Mouse (Mus musculus): Measurements from ENCODE around the gene Trim30d. TPM values are rescaled to one million over a fixed set of nuclear protein-coding genes. Genes with fewer than 3 reads are reported as not detected.
A peak's percentile ranks its signal among the peaks of the same experiment; 100 is the strongest.

Trim30d gene
- total and polyA plus RNA-seq, 2 experiments from 2014 or later = 0.59 to 1.5 TPM

DNA sequence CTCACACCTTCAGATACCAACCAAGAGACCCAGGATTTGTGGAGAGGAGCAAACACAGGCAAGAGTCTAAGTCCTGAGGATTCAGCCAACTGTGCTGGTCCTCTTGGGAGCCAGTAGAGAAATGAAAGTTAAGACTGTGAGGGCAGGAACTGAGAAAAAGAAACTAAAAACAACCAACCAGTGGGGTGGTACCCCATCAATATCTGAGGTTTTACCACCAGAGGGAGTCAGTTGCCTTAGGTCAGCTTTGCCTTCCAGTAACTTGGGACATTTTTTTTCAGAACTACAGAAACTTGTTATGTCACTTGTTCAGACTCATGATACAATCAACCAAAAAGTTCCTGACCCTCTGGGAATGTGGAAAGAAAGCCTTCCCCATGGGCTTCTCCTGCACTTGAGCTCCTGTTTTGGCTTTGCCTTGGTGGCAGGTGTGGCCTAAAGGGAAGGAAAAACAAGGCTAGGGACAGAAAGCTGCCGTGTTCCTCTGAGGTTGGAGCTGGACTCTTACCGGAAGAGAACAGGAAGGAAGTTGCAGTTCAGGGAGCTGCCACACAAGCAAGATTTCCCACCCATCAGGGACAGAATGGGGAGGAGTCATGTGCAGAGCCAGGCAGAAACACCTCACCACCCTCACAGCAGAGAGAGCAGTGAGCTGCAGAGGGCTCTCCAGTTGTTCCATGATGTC lies 61.5 kb downstream of the Trim30d start:
- peak; percentile 18; the same call in 1 of the 2 replicates for TF ChIP-seq CTCF (IDR thresholded peaks at IDR 0.05; ENCODE audit: low read depth)
- Histone ChIP-seq H3K9me3 (ENCODE audit: low read length) (no peaks in the 10 kb centered on the region), H3K4me3 (ENCODE audit: low read depth, low read length) (no peak overlapping the region), H3K36me3 (ENCODE audit: insufficient read depth) (no peaks in the 10 kb centered on the region), H3K27me3 (ENCODE audit: insufficient read depth, low read length) (no peaks in the 10 kb centered on the region), H3K4me1 (ENCODE audit: insufficient read depth) (no peaks in the 10 kb centered on the region), H3K9ac (no peak overlapping the region), H3K27ac (ENCODE audit: low read depth, low read length) (no peak overlapping the region), H3K4me2 (ENCODE audit: low read depth) (no peak overlapping the region)
- ATAC-seq (no peak), DNase-seq (no peak)
- 64% methylated on average over 2 of the region's 2 CpGs for WGBS

Other genes with a start within 250 kb of the Trim30d start
- 0.10 and 0.46 TPM in 2 replicates for gene Trim5, start 219.8 kb downstream of the Trim30d start, total RNA-seq (2014; rRNA removed)
- 0.06 and 0.16 TPM in 2 replicates for gene Trim5, start 219.8 kb downstream of the Trim30d start, polyA plus RNA-seq (2015; fragmentation: Nextera tagmentation; extraction: Ambion mirVana)
- gene Trim12a, start 192.4 kb downstream of the Trim30d start, total RNA-seq (2014; rRNA removed) = 0.69 and 4.1 TPM in 2 replicates
- 1.4 and 1.7 TPM in 2 replicates for gene Trim12a, start 192.4 kb downstream of the Trim30d start, polyA plus RNA-seq (2015; fragmentation: Nextera tagmentation; extraction: Ambion mirVana)
- not detected in 2 replicates for gene Trim34b, start 178.4 kb downstream of the Trim30d start, total RNA-seq (2014; rRNA removed)
- not detected in 2 replicates for gene Trim34b, start 178.4 kb downstream of the Trim30d start, polyA plus RNA-seq (2015; fragmentation: Nextera tagmentation; extraction: Ambion mirVana)
- 2.1 and 3.0 TPM in 2 replicates for gene Trim12c, start 154.5 kb downstream of the Trim30d start, total RNA-seq (2014; rRNA removed)
- gene Trim12c, start 154.5 kb downstream of the Trim30d start, polyA plus RNA-seq (2015; fragmentation: Nextera tagmentation; extraction: Ambion mirVana) = 0.39 and 0.68 TPM in 2 replicates
- 0.10 TPM in 1 of 2 replicates, not detected in the other for gene Trim30b, start 138.0 kb downstream of the Trim30d start, total RNA-seq (2014; rRNA removed)
- 0.04 and 0.13 TPM in 2 replicates for gene Trim30b, start 138.0 kb downstream of the Trim30d start, polyA plus RNA-seq (2015; fragmentation: Nextera tagmentation; extraction: Ambion mirVana)
- gene Trim30c, start 107.0 kb downstream of the Trim30d start, total RNA-seq (2014; rRNA removed) = not detected in 2 replicates
- not detected in 2 replicates for gene Trim30c, start 107.0 kb downstream of the Trim30d start, polyA plus RNA-seq (2015; fragmentation: Nextera tagmentation; extraction: Ambion mirVana)
- 0.62 and 2.4 TPM in 2 replicates for gene Trim30a, start 42.7 kb downstream of the Trim30d start, total RNA-seq (2014; rRNA removed)
- gene Trim30a, start 42.7 kb downstream of the Trim30d start, polyA plus RNA-seq (2015; fragmentation: Nextera tagmentation; extraction: Ambion mirVana) = 0.55 and 0.76 TPM in 2 replicates
- not detected in 2 replicates for gene Olfr651, start 42.3 kb upstream of the Trim30d start, total RNA-seq (2014; rRNA removed)
- not detected in 2 replicates for gene Olfr651, start 42.3 kb upstream of the Trim30d start, polyA plus RNA-seq (2015; fragmentation: Nextera tagmentation; extraction: Ambion mirVana)
- gene Olfr652, start 53.1 kb upstream of the Trim30d start, total RNA-seq (2014; rRNA removed) = not detected in 2 replicates
- not detected in 2 replicates for gene Olfr652, start 53.1 kb upstream of the Trim30d start, polyA plus RNA-seq (2015; fragmentation: Nextera tagmentation; extraction: Ambion mirVana)
- gene Olfr653, start 69.5 kb upstream of the Trim30d start, total RNA-seq (2014; rRNA removed) = not detected in 2 replicates
- not detected in 2 replicates for gene Olfr653, start 69.5 kb upstream of the Trim30d start, polyA plus RNA-seq (2015; fragmentation: Nextera tagmentation; extraction: Ambion mirVana)
- 0.19 TPM in 1 of 2 replicates, not detected in the other for gene Olfr654, start 79.2 kb upstream of the Trim30d start, total RNA-seq (2014; rRNA removed)
- not detected in 2 replicates for gene Olfr654, start 79.2 kb upstream of the Trim30d start, polyA plus RNA-seq (2015; fragmentation: Nextera tagmentation; extraction: Ambion mirVana)
- 0.38 TPM in 1 of 2 replicates, not detected in the other for gene Olfr655, start 93.9 kb upstream of the Trim30d start, total RNA-seq (2014; rRNA removed)
- gene Olfr655, start 93.9 kb upstream of the Trim30d start, polyA plus RNA-seq (2015; fragmentation: Nextera tagmentation; extraction: Ambion mirVana) = not detected in 2 replicates
- not detected in 2 replicates for gene Olfr656, start 106.1 kb upstream of the Trim30d start, total RNA-seq (2014; rRNA removed)
- not detected in 2 replicates for gene Olfr656, start 106.1 kb upstream of the Trim30d start, polyA plus RNA-seq (2015; fragmentation: Nextera tagmentation; extraction: Ambion mirVana)
- not detected in 2 replicates for gene Olfr657, start 116.9 kb upstream of the Trim30d start, total RNA-seq (2014; rRNA removed)
- not detected in 2 replicates for gene Olfr657, start 116.9 kb upstream of the Trim30d start, polyA plus RNA-seq (2015; fragmentation: Nextera tagmentation; extraction: Ambion mirVana)
- gene Olfr658, start 139.5 kb upstream of the Trim30d start, total RNA-seq (2014; rRNA removed) = 0.14 and 0.62 TPM in 2 replicates
- 0.08 and 0.23 TPM in 2 replicates for gene Olfr658, start 139.5 kb upstream of the Trim30d start, polyA plus RNA-seq (2015; fragmentation: Nextera tagmentation; extraction: Ambion mirVana)
- not detected in 2 replicates for gene Olfr659, start 158.9 kb upstream of the Trim30d start, total RNA-seq (2014; rRNA removed)
- gene Olfr659, start 158.9 kb upstream of the Trim30d start, polyA plus RNA-seq (2015; fragmentation: Nextera tagmentation; extraction: Ambion mirVana) = not detected in 2 replicates
- not detected in 2 replicates for gene Olfr661, start 178.7 kb upstream of the Trim30d start, total RNA-seq (2014; rRNA removed)
- gene Olfr661, start 178.7 kb upstream of the Trim30d start, polyA plus RNA-seq (2015; fragmentation: Nextera tagmentation; extraction: Ambion mirVana) = not detected in 2 replicates